Mouse (Mus musculus): ENCODE data around the gene Erc2.

GRCm38 (mm10) chr14:27630973-27631640 is 8.9 kb downstream of the Erc2 start:
- no peak for TF ChIP-seq CTCF (IDR thresholded peaks at IDR 0.05; ENCODE audit: low read depth)
- TF ChIP-seq EP300 (IDR thresholded peaks at IDR 0.05; ENCODE audit: low read depth): no peak
